27 mouse cellular contexts compared by ENCODE assay signal in the genomic region with DNA sequence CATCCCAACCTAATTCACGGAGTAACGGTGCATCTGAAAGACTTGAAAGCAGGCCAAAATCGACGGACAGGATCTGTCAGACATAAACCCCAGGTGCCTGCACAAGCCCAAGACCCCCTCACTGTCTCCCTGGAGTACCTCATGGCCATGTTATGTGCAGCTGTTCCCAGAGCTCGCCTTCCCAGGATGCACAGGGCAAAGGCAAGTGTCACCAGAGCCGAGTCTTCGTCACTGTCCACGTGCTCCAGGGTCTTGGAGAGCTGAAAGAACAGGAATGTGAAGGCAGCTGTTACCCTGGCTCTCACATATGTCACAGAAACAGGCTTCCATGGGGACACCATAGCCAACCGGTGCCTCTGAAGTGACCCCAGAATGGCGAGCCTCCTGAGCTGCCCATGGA. TPM values are rescaled to one million over a fixed set of nuclear protein-coding genes. Genes with fewer than 3 reads are reported as not detected.
DNase-seq lines count a peak whose midpoint lies in the region; ATAC-seq and TF ChIP-seq lines count a peak whose summit lies in the region.
"Had no signal": no experiment of that assay in that cellular context is flagged by ENCODE, and none has a peak within 500 bp of the region (broad histone marks: within the 10 kb centered on the region; RNA-seq: fewer than 3 reads in every experiment).

No protein-coding gene starts in this region.

- no peak overlapping the region for H3K4me3 ChIP-seq in embryonic facial prominence, embryonic 14.5 days (ENCODE audit: low read depth, low read length)
- H3K4me3 ChIP-seq in embryonic facial prominence, embryonic 10.5 days = no peak overlapping the region
- peak overlapping the region; percentile 35 for H3K4me3 ChIP-seq in megakaryocyte, embryonic 14.5 days (replicated peaks)
- no peak overlapping the region for H3K4me3 ChIP-seq in limb, embryonic 14.5 days (replicated peaks; ENCODE audit: low read length)
- no peak overlapping the region for H3K4me3 ChIP-seq in thymus, adult 2 months (ENCODE audit: control insufficient read depth, insufficient read depth, low read length)
- H3K4me3 ChIP-seq: embryonic facial prominence, embryonic 12.5 days; forebrain, embryonic 13.5 days; forebrain, embryonic 15.5 days had no signal

- peak; percentile 71; the same call in 1 of the 2 replicates for ATAC-seq in embryonic facial prominence, embryonic 14.5 days (ENCODE audit: low read depth)
- no peak for ATAC-seq in megakaryocyte, adult 5-6 weeks (ENCODE audit: poor library complexity, severe bottlenecking)
- ATAC-seq in limb, embryonic 14.5 days (ENCODE audit: low FRiP score, low read depth) = peak; percentile 83
- ATAC-seq: activated CD4-positive, CD25-positive, alpha-beta regulatory T cell, adult 4 months; CD4-positive, CD25-positive, alpha-beta regulatory T cell, adult 4 months; forebrain, embryonic 13.5 days; forebrain, embryonic 15.5 days; forebrain, postnatal 0 days; Patski had no signal

- 79% methylated on average over 10 of the region's 10 CpGs for WGBS in embryonic facial prominence, embryonic 14.5 days
- WGBS in embryonic facial prominence, embryonic 10.5 days = 93% methylated on average over 10 of the region's 10 CpGs
- 75% methylated on average over 10 of the region's 10 CpGs for WGBS in limb, embryonic 14.5 days
- WGBS in thymus, adult 2 months = 92% methylated on average over 10 of the region's 10 CpGs

- no peak for TF ChIP-seq CTCF in thymus, adult 2 months (IDR thresholded peaks at IDR 0.05; ENCODE audit: borderline replicate concordance, control insufficient read depth, extremely low read depth, insufficient read depth, low read length, poor library complexity)

- DNase-seq in embryonic facial prominence, embryonic 14.5 days (ENCODE audit: low spot score) = peak; percentile 63
- no peak for DNase-seq in embryonic facial prominence, embryonic 10.5 days (ENCODE audit: low spot score)
- DNase-seq in limb, embryonic 14.5 days (ENCODE audit: low spot score) = no peak
- DNase-seq in adipocyte (ENCODE audit: low spot score) = no peak
- DNase-seq in thymus, adult 2 months = no peak
- DNase-seq: adrenal gland, adult 2 months; adrenal gland, postnatal 10 days; adrenal gland, postnatal 25 days; B cell, adult 2 months; cerebellum, adult 11 months; cerebellum, adult 18-20 months; cerebellum, adult 8-10 months; cerebellum, adult 9-11 months; cerebellum, postnatal 14 days; cerebellum, postnatal 36 days; embryo, embryonic 11 days; forebrain, postnatal 0 days had no signal

- no peak for TF ChIP-seq POLR2A in limb, embryonic 14.5 days (IDR thresholded peaks at IDR 0.05; ENCODE audit: borderline replicate concordance, extremely low read depth, insufficient read depth, insufficient read length)
- TF ChIP-seq POLR2A in thymus, adult 2 months (IDR thresholded peaks at IDR 0.05; ENCODE audit: control insufficient read depth, extremely low read depth, insufficient read depth, low read length, poor library complexity) = no peak

- H3K27me3 ChIP-seq in embryonic facial prominence, embryonic 14.5 days (replicated peaks; ENCODE audit: control insufficient read depth, insufficient read depth, low read length) = no peaks in the 10 kb centered on the region
- no peaks in the 10 kb centered on the region for H3K27me3 ChIP-seq in embryonic facial prominence, embryonic 10.5 days (replicated peaks; ENCODE audit: low read depth, poor library complexity, severe bottlenecking)
- H3K27me3 ChIP-seq in megakaryocyte, embryonic 14.5 days (replicated peaks) = peaks cover 3% of the 10 kb centered on the region
- H3K27me3 ChIP-seq in limb, embryonic 14.5 days (ENCODE audit: control insufficient read depth, insufficient read depth, low read length) = no peaks in the 10 kb centered on the region
- H3K27me3 ChIP-seq in thymus, adult 2 months (ENCODE audit: control insufficient read depth, insufficient read depth, low read length) = no peaks in the 10 kb centered on the region
- H3K27me3 ChIP-seq: CH12.LX; embryonic facial prominence, embryonic 12.5 days; forebrain, embryonic 13.5 days; forebrain, embryonic 15.5 days; Patski had no signal

- no peaks in the 10 kb centered on the region for H3K9me3 ChIP-seq in embryonic facial prominence, embryonic 14.5 days (ENCODE audit: control insufficient read depth, low read length)
- 0 out of 2 replicates have a peak, but pooled peaks cover 8% of the 10 kb centered on the region for H3K9me3 ChIP-seq in embryonic facial prominence, embryonic 10.5 days
- H3K9me3 ChIP-seq in megakaryocyte, embryonic 14.5 days = peaks cover 65% of the 10 kb centered on the region
- H3K9me3 ChIP-seq in limb, embryonic 14.5 days (ENCODE audit: control insufficient read depth, low read length) = no peaks in the 10 kb centered on the region
- H3K9me3 ChIP-seq: forebrain, embryonic 15.5 days had no signal

- H3K4me1 ChIP-seq in embryonic facial prominence, embryonic 14.5 days (ENCODE audit: control insufficient read depth, insufficient read depth, low read length) = no peaks in the 10 kb centered on the region
- H3K4me1 ChIP-seq in embryonic facial prominence, embryonic 10.5 days = peaks cover 8% of the 10 kb centered on the region
- H3K4me1 ChIP-seq in megakaryocyte, embryonic 14.5 days = no peaks in the 10 kb centered on the region; the same call in 1 of the 2 replicates
- no peaks in the 10 kb centered on the region for H3K4me1 ChIP-seq in limb, embryonic 14.5 days (ENCODE audit: control insufficient read depth, insufficient read depth, low read length)
- H3K4me1 ChIP-seq in thymus, adult 2 months (replicated peaks; ENCODE audit: control insufficient read depth, insufficient read depth, low read length) = no peaks in the 10 kb centered on the region
- H3K4me1 ChIP-seq: embryonic facial prominence, embryonic 12.5 days; forebrain, embryonic 13.5 days; forebrain, embryonic 15.5 days had no signal

- no peak overlapping the region for H3K9ac ChIP-seq in embryonic facial prominence, embryonic 14.5 days (ENCODE audit: low read depth, low read length)
- H3K9ac ChIP-seq in limb, embryonic 14.5 days (ENCODE audit: low read depth, low read length, severe bottlenecking) = no peak overlapping the region
- H3K9ac ChIP-seq: embryonic facial prominence, embryonic 12.5 days; forebrain, embryonic 13.5 days; forebrain, embryonic 15.5 days; forebrain, postnatal 0 days had no signal

- no peak overlapping the region for H3K4me2 ChIP-seq in embryonic facial prominence, embryonic 14.5 days (ENCODE audit: low read depth, low read length)
- no peak overlapping the region for H3K4me2 ChIP-seq in limb, embryonic 14.5 days (replicated peaks; ENCODE audit: low read depth, low read length, severe bottlenecking)
- H3K4me2 ChIP-seq: embryonic facial prominence, embryonic 12.5 days; forebrain, embryonic 13.5 days; forebrain, embryonic 15.5 days had no signal

- H3K36me3 ChIP-seq in embryonic facial prominence, embryonic 14.5 days (ENCODE audit: control insufficient read depth, insufficient read depth, low read length) = no peaks in the 10 kb centered on the region
- no peaks in the 10 kb centered on the region for H3K36me3 ChIP-seq in embryonic facial prominence, embryonic 10.5 days (replicated peaks)
- no peaks in the 10 kb centered on the region for H3K36me3 ChIP-seq in megakaryocyte, embryonic 14.5 days (replicated peaks; ENCODE audit: low read length)
- H3K36me3 ChIP-seq in limb, embryonic 14.5 days (ENCODE audit: control insufficient read depth, insufficient read depth, low read length) = no peaks in the 10 kb centered on the region
- no peaks in the 10 kb centered on the region for H3K36me3 ChIP-seq in thymus, adult 2 months (ENCODE audit: control insufficient read depth, insufficient read depth, low read length)
- H3K36me3 ChIP-seq: embryonic facial prominence, embryonic 12.5 days; G1E had no signal

- H3K27ac ChIP-seq in embryonic facial prominence, embryonic 14.5 days (replicated peaks; ENCODE audit: low read depth, low read length) = no peak overlapping the region
- no peak overlapping the region for H3K27ac ChIP-seq in embryonic facial prominence, embryonic 10.5 days (replicated peaks)
- H3K27ac ChIP-seq in limb, embryonic 14.5 days (replicated peaks; ENCODE audit: low read depth, low read length) = no peak overlapping the region
- no peak overlapping the region for H3K27ac ChIP-seq in thymus, adult 2 months (ENCODE audit: control insufficient read depth, insufficient read depth, low read length)
- H3K27ac ChIP-seq: embryonic facial prominence, embryonic 12.5 days; forebrain, embryonic 13.5 days; forebrain, embryonic 15.5 days had no signal

RNA-seq across cellular contexts. Expression of a gene that starts 38.3 kb away (rescaled TPM):
- 38.5 and 39.5 TPM in 2 replicates for polyA plus RNA-seq in embryonic facial prominence, embryonic 14.5 days (2014; fragmentation: Nextera tagmentation; extraction: Ambion mirVana)
- 18.8 and 19.3 TPM in 2 replicates for polyA plus RNA-seq in embryonic facial prominence, embryonic 10.5 days (2016; fragmentation: Nextera tagmentation; extraction: Ambion mirVana)
- polyA plus RNA-seq in megakaryocyte, embryonic 14.5 days (2012; ENCODE audit: insufficient read depth, low replicate concordance) = 9.2 and 15.5 TPM in 2 replicates
- 33.0 and 33.3 TPM in 2 replicates for total RNA-seq in megakaryocyte, adult 5-6 weeks (2015)
- 15.8 and 18.8 TPM in 2 replicates for total RNA-seq in megakaryocyte, adult 5-6 weeks (2017)
- polyA plus RNA-seq in limb, embryonic 14.5 days (2012; rRNA removed) = 39.0 TPM in 2 replicates
- polyA plus RNA-seq in limb, embryonic 14.5 days (2014; fragmentation: Nextera tagmentation; extraction: Ambion mirVana) = 39.7 and 45.3 TPM in 2 replicates
- polyA plus RNA-seq in thymus, adult 2 months (2012; rRNA removed) = 23.1 and 27.4 TPM in 2 replicates
- total RNA-seq: G1E had no signal
- polyA plus RNA-seq: G1E had no signal
